Mouse (Mus musculus): Measurements from ENCODE around the gene Dtx4. TPM values are rescaled to one million over a fixed set of nuclear protein-coding genes. Genes with fewer than 3 reads are reported as not detected.
A peak's percentile ranks its signal among the peaks of the same experiment; 100 is the strongest.

The Dtx4 gene
- total RNA-seq, 1 experiment from 2014 or later, result 5.3 TPM

GRCm38 (mm10) chr19:12476721-12477270 lies 24.5 kb downstream of the Dtx4 start:
- ATAC-seq (replicated peaks in 1 of 2; ENCODE audit: insufficient read depth in 1 of 2, low FRiP score in 2 of 2, low TSS enrichment in 1 of 2, low read depth in 1 of 2, poor library complexity in 2 of 2, severe bottlenecking in 2 of 2), result no peak

- peak; percentile 90 to 93 for ATAC-seq (replicated peaks in 1 of 2; ENCODE audit: insufficient read depth in 1 of 2, low FRiP score in 2 of 2, low TSS enrichment in 1 of 2, low read depth in 1 of 2, poor library complexity in 2 of 2, severe bottlenecking in 2 of 2)
Measured at GRCm38 (mm10) chr19:12475380-12476250, 25.6 kb downstream of the Dtx4 start.

GRCm38 (mm10) chr19:12473951-12474350 lies 27.3 kb downstream of the Dtx4 start:
- ATAC-seq (replicated peaks in 1 of 2; ENCODE audit: insufficient read depth in 1 of 2, low FRiP score in 2 of 2, low TSS enrichment in 1 of 2, low read depth in 1 of 2, poor library complexity in 2 of 2, severe bottlenecking in 2 of 2), result no peak

GRCm38 (mm10) chr19:12473201-12473641 lies 28.0 kb downstream of the Dtx4 start:
- ATAC-seq (replicated peaks in 1 of 2; ENCODE audit: insufficient read depth in 1 of 2, low FRiP score in 2 of 2, low TSS enrichment in 1 of 2, low read depth in 1 of 2, poor library complexity in 2 of 2, severe bottlenecking in 2 of 2), result no peak

GRCm38 (mm10) chr19:12472381-12472976 lies 28.8 kb downstream of the Dtx4 start:
- ATAC-seq (replicated peaks in 1 of 2; ENCODE audit: insufficient read depth in 1 of 2, low FRiP score in 2 of 2, low TSS enrichment in 1 of 2, low read depth in 1 of 2, poor library complexity in 2 of 2, severe bottlenecking in 2 of 2), result no peak

- no peak for ATAC-seq (replicated peaks in 1 of 2; ENCODE audit: insufficient read depth in 1 of 2, low FRiP score in 2 of 2, low TSS enrichment in 1 of 2, low read depth in 1 of 2, poor library complexity in 2 of 2, severe bottlenecking in 2 of 2)
Measured at GRCm38 (mm10) chr19:12471866-12472265, 29.4 kb downstream of the Dtx4 start.

GRCm38 (mm10) chr19:12467436-12467835 lies 33.8 kb downstream of the Dtx4 start:
- ATAC-seq (replicated peaks in 1 of 2; ENCODE audit: insufficient read depth in 1 of 2, low FRiP score in 2 of 2, low TSS enrichment in 1 of 2, low read depth in 1 of 2, poor library complexity in 2 of 2, severe bottlenecking in 2 of 2), result no peak

- peak; percentile 57 to 71 for ATAC-seq (replicated peaks in 1 of 2; ENCODE audit: insufficient read depth in 1 of 2, low FRiP score in 2 of 2, low TSS enrichment in 1 of 2, low read depth in 1 of 2, poor library complexity in 2 of 2, severe bottlenecking in 2 of 2)
Measured at GRCm38 (mm10) chr19:12466204-12466603, 35.0 kb downstream of the Dtx4 start.

GRCm38 (mm10) chr19:12465530-12466144 lies 35.6 kb downstream of the Dtx4 start:
- no peak for ATAC-seq (replicated peaks in 1 of 2; ENCODE audit: insufficient read depth in 1 of 2, low FRiP score in 2 of 2, low TSS enrichment in 1 of 2, low read depth in 1 of 2, poor library complexity in 2 of 2, severe bottlenecking in 2 of 2)

GRCm38 (mm10) chr19:12464674-12465073 lies 36.6 kb downstream of the Dtx4 start:
- no peak for ATAC-seq (replicated peaks in 1 of 2; ENCODE audit: insufficient read depth in 1 of 2, low FRiP score in 2 of 2, low TSS enrichment in 1 of 2, low read depth in 1 of 2, poor library complexity in 2 of 2, severe bottlenecking in 2 of 2)

- peak; percentile 72 to 74 for ATAC-seq (replicated peaks in 1 of 2; ENCODE audit: insufficient read depth in 1 of 2, low FRiP score in 2 of 2, low TSS enrichment in 1 of 2, low read depth in 1 of 2, poor library complexity in 2 of 2, severe bottlenecking in 2 of 2)
Measured at GRCm38 (mm10) chr19:12464127-12464526, 37.1 kb downstream of the Dtx4 start.

- ATAC-seq (replicated peaks in 1 of 2; ENCODE audit: insufficient read depth in 1 of 2, low FRiP score in 2 of 2, low TSS enrichment in 1 of 2, low read depth in 1 of 2, poor library complexity in 2 of 2, severe bottlenecking in 2 of 2), result peak in 1 of 2 experiments; percentile 41; a peak in 1 of 4 replicates
Measured at GRCm38 (mm10) chr19:12463722-12464035, 37.6 kb downstream of the Dtx4 start.

GRCm38 (mm10) chr19:12462851-12463721 lies 38.2 kb downstream of the Dtx4 start:
- no peak for ATAC-seq (replicated peaks in 1 of 2; ENCODE audit: insufficient read depth in 1 of 2, low FRiP score in 2 of 2, low TSS enrichment in 1 of 2, low read depth in 1 of 2, poor library complexity in 2 of 2, severe bottlenecking in 2 of 2)

- peak; percentile 23 to 34; a peak in 1 of 4 replicates for ATAC-seq (replicated peaks in 1 of 2; ENCODE audit: insufficient read depth in 1 of 2, low FRiP score in 2 of 2, low TSS enrichment in 1 of 2, low read depth in 1 of 2, poor library complexity in 2 of 2, severe bottlenecking in 2 of 2)
Measured at GRCm38 (mm10) chr19:12460282-12461249, 40.7 kb downstream of the Dtx4 start, which contains the start of gene Mpeg1. Mpeg1 (plus strand) TSS chr19:12460779.

- ATAC-seq (replicated peaks in 1 of 2; ENCODE audit: insufficient read depth in 1 of 2, low FRiP score in 2 of 2, low TSS enrichment in 1 of 2, low read depth in 1 of 2, poor library complexity in 2 of 2, severe bottlenecking in 2 of 2), result no peak
Measured at GRCm38 (mm10) chr19:12459516-12459915, 41.7 kb downstream of the Dtx4 start.

GRCm38 (mm10) chr19:12457401-12458066 lies 43.7 kb downstream of the Dtx4 start:
- ATAC-seq (replicated peaks in 1 of 2; ENCODE audit: insufficient read depth in 1 of 2, low FRiP score in 2 of 2, low TSS enrichment in 1 of 2, low read depth in 1 of 2, poor library complexity in 2 of 2, severe bottlenecking in 2 of 2), result peak; percentile 84 to 91
